Mouse (Mus musculus): Measurements from ENCODE around the gene Arl8a.

Arl8a gene

GRCm38 (mm10) chr1:135204196-135205126, 57.8 kb downstream of the Arl8a start:
- DNase-seq, result peak; percentile 48

GRCm38 (mm10) chr1:135205257-135205656, 58.6 kb downstream of the Arl8a start:
- no peak for DNase-seq

All from retina, postnatal 1 day (tissue).